Mouse (Mus musculus): ENCODE results near the gene Myh2. TPM values are rescaled to one million over a fixed set of nuclear protein-coding genes. Genes with fewer than 3 reads are reported as not detected.

Gene Myh2
- polyA plus RNA-seq, 1 experiment from 2014 or later: not detected

DNA sequence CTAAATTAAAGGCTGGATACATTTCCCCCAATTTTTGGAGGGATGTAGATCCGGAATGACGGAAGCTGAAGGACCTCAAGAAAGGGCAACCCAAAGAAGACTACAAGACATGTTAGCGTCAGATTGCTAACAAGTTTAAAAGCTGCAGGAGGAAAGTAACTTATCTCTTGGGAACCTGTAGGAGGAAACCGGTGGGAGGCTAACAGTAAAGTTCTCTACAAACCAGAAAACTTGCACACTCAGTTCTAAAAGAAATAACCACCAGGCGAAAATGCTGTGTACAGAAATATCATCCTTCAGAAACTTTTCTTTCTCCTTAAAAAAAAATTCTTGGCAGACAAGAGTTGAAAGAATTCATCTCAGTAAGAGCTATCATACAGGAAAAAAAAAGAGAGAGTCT lies 58.3 kb downstream of the Myh2 start:
- no peak overlapping the region for H3K4me3 ChIP-seq
- no peaks in the 10 kb centered on the region for H3K9me3 ChIP-seq
- DNase-seq (ENCODE audit: low spot score): no peak
- no peaks in the 10 kb centered on the region for H3K27me3 ChIP-seq (ENCODE audit: insufficient read depth, poor library complexity, severe bottlenecking)
- no peaks in the 10 kb centered on the region for H3K4me1 ChIP-seq (replicated peaks)
- no peaks in the 10 kb centered on the region for H3K36me3 ChIP-seq
- 91% methylated on average over 5 of the region's 5 CpGs for WGBS
- H3K27ac ChIP-seq: no peak overlapping the region

DNA sequence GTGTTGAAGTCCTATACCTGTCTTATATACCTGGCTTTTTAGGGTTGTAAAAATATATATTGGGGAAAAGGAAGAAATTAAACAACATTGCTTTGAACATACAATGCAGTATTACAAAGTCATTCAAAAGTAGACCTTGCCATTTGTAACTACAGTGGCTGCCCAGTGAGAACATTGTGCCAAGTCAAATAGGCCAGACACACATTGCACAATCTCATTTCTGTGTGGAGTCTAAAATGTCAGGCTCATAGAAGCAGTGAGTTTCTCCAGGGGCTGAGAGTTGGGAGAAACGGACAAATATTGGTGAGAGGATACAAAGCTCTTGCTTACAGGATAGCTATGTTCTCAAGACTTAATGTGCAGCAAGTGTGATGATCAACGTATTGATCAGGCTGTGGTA lies 59.1 kb downstream of the Myh2 start:
- WGBS: 84% methylated on average over 2 of the region's 2 CpGs
- Histone ChIP-seq H3K4me3 (no peak overlapping the region), H3K36me3 (no peaks in the 10 kb centered on the region), H3K9me3 (no peaks in the 10 kb centered on the region), H3K4me1 (replicated peaks) (no peaks in the 10 kb centered on the region), H3K27me3 (ENCODE audit: insufficient read depth, poor library complexity, severe bottlenecking) (no peaks in the 10 kb centered on the region), H3K27ac (no peak overlapping the region)
- no peak for DNase-seq (ENCODE audit: low spot score)

DNA sequence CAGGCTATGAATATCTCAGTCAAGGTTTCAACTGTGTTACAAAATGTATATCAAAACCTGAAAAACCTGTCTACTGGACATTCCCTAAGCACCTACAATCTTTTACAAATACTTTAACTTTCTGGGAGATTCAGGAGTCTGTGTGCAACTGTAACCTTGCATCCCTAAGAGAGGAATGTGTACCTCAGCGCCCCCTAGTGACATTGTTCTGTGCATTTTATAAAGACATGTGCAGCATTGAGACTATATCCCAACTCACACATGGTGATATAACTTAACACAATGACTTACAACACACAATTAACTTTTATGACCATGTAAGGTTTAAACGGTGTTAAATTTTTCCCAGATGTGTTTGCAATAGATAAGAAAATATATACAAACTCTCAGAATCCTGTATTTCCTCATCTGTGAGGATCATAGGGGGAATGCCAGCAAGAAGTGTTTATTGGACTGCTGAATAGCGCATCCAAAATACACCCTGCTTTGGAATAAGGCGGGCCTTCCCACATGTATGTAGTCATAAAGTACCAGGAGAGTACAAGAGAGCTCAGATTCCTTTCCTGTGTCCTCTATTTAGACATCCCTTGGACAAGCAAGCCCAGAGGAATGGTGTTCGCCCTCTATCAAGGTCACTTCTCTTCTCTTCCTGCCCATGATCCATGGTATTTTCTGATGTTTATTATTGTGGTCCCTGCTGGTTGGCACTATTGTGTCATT lies 65.0 kb downstream of the Myh2 start:
- no peak overlapping the region for H3K27ac ChIP-seq
- no peaks in the 10 kb centered on the region for H3K9me3 ChIP-seq
- WGBS: 65% methylated on average over 5 of the region's 5 CpGs
- no peak for DNase-seq (ENCODE audit: low spot score)
- no peak overlapping the region for H3K4me3 ChIP-seq
- no peaks in the 10 kb centered on the region for H3K4me1 ChIP-seq (replicated peaks)
- no peaks in the 10 kb centered on the region for H3K27me3 ChIP-seq (ENCODE audit: insufficient read depth, poor library complexity, severe bottlenecking)
- no peaks in the 10 kb centered on the region for H3K36me3 ChIP-seq

DNA sequence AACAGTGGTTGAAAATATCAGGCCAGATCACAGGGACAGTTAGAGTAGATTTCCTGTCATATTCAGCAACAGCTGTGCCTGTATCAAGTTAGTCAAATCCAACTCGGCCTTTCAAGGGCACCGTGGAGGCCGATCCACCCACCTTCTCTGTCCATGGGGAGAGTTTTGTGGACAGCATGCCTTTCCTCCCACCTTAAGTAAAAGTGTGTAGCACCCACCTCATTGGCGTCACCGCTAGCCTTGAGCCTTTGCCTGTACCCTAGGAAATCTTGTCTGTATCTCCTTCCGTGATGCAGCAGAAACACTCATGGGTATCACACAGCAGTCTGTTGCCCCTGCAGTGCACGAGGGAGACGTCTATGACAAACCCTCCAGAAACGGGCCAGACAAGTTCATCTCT lies 66.0 kb downstream of the Myh2 start:
- Histone ChIP-seq H3K9me3 (no peaks in the 10 kb centered on the region), H3K27me3 (ENCODE audit: insufficient read depth, poor library complexity, severe bottlenecking) (no peaks in the 10 kb centered on the region), H3K27ac (no peak overlapping the region), H3K4me1 (replicated peaks) (no peaks in the 10 kb centered on the region), H3K36me3 (no peaks in the 10 kb centered on the region), H3K4me3 (no peak overlapping the region)
- 89% methylated on average over 9 of the region's 9 CpGs for WGBS
- no peak for DNase-seq (ENCODE audit: low spot score)

DNA sequence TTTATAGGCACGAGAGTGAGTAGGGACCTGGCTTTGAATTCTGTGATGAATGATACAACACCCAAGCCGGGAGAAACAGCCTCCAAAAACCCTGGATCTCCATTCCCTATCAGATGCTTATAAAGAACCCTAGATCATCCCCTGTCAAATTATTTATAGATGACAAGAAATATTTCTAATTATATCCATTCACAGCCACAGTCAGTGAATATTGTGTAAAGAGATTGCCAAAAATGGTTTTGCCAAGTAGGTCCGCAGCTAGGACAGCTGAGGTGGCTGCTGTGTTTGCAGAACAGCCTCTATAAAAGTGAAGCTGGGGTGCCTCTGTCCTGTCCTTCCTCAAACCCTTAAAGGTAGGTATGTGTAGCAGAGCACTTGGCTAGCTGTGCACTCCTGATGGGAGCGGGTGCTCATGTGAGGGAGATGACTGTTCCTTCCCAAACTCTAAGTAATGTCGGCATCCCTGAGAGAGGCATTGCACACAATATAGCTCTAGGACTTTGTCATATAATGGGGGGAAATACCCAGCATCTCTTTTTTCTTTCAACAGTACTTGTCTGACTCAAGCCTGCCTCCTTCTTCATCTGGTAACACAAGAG lies 66.8 kb downstream of the Myh2 start, which contains the start of gene Myh4:
Gene Myh4, plus strand, starts transcription at position 549 of the 599 bp plus-strand sequence.
- H3K27me3 ChIP-seq (ENCODE audit: insufficient read depth, poor library complexity, severe bottlenecking): no peaks in the 10 kb centered on the region
- DNase-seq (ENCODE audit: low spot score): no peak
- H3K36me3 ChIP-seq: no peaks in the 10 kb centered on the region
- no peaks in the 10 kb centered on the region for H3K9me3 ChIP-seq
- H3K27ac ChIP-seq: no peak within 1 kb of the TSS
- H3K4me3 ChIP-seq: no peak within 1 kb of the TSS
- no peaks in the 10 kb centered on the region for H3K4me1 ChIP-seq (replicated peaks)
- 90% methylated on average over 5 of the region's 5 CpGs for WGBS

DNA sequence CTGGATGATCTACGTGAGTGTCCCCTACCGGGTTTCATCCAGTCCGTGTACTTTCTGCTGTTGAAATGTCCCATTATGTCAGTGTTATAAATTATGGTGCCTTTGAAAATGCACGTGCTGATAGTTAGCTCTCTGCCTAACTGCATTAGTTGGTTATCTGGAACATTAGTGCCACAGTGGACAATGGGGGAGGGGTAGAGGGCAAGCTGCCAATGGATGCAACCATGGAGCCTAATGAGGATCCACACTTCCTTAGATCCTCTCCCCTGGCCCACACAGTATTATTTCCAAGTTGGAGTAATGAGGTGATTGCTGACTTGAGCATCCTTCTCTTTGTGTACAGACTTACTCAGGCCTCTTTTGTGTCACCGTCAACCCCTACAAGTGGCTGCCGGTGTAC lies 70.2 kb downstream of the Myh2 start:
- Histone ChIP-seq H3K27me3 (ENCODE audit: insufficient read depth, poor library complexity, severe bottlenecking) (no peaks in the 10 kb centered on the region), H3K9me3 (no peaks in the 10 kb centered on the region), H3K4me3 (no peak overlapping the region), H3K27ac (no peak overlapping the region), H3K4me1 (replicated peaks) (no peaks in the 10 kb centered on the region), H3K36me3 (no peaks in the 10 kb centered on the region)
- 93% methylated on average over 6 of the region's 6 CpGs for WGBS
- no peak for DNase-seq (ENCODE audit: low spot score)

Other genes with a start within 250 kb of the Myh2 start
- gene Tmem238l, start 214.4 kb upstream of the Myh2 start, polyA plus RNA-seq (2016; fragmentation: Nextera tagmentation; extraction: Ambion mirVana): not detected in 2 replicates
- gene Tmem220, start 145.9 kb upstream of the Myh2 start, polyA plus RNA-seq (2016; fragmentation: Nextera tagmentation; extraction: Ambion mirVana): 0.43 and 1.5 TPM in 2 replicates
- 28.3 and 30.4 TPM in 2 replicates for gene Adprm, start 118.4 kb upstream of the Myh2 start, polyA plus RNA-seq (2016; fragmentation: Nextera tagmentation; extraction: Ambion mirVana)
- 18.0 and 22.3 TPM in 2 replicates for gene Sco1, start 118.4 kb upstream of the Myh2 start, polyA plus RNA-seq (2016; fragmentation: Nextera tagmentation; extraction: Ambion mirVana)
- gene Myh3, start 92.7 kb upstream of the Myh2 start, polyA plus RNA-seq (2016; fragmentation: Nextera tagmentation; extraction: Ambion mirVana): 0.49 and 0.69 TPM in 2 replicates
- not detected in 2 replicates for gene Myh1, start 29.0 kb downstream of the Myh2 start, polyA plus RNA-seq (2016; fragmentation: Nextera tagmentation; extraction: Ambion mirVana)
- gene Myh4, start 67.0 kb downstream of the Myh2 start, polyA plus RNA-seq (2016; fragmentation: Nextera tagmentation; extraction: Ambion mirVana): not detected in 2 replicates
- gene Myh8, start 106.1 kb downstream of the Myh2 start, polyA plus RNA-seq (2016; fragmentation: Nextera tagmentation; extraction: Ambion mirVana): 0.03 and 0.07 TPM in 2 replicates
- not detected in 2 replicates for gene Myh13, start 150.6 kb downstream of the Myh2 start, polyA plus RNA-seq (2016; fragmentation: Nextera tagmentation; extraction: Ambion mirVana)

Data from hindbrain, embryonic 10.5 days (tissue).